Mouse (Mus musculus) c-Kit-negative CD71-positive TER-119-positive erythroid progenitor cells, embryonic 14.5 days (primary cell): ENCODE measurements around the gene Tas2r126.

Experiments
- DNase-seq: peaks from one replicate; pipeline ENCODE4 v3.0.0-alpha.2; 2013; ENCODE audit warnings: low read depth, low spot score

The Tas2r126 gene

GRCm38 (mm10) chr6:42484633-42485032 lies 50.3 kb downstream of the Tas2r126 start:
- DNase-seq, result no peak
